Comparison of ENCODE assay signal across 15 mouse cellular contexts in the genomic region with DNA sequence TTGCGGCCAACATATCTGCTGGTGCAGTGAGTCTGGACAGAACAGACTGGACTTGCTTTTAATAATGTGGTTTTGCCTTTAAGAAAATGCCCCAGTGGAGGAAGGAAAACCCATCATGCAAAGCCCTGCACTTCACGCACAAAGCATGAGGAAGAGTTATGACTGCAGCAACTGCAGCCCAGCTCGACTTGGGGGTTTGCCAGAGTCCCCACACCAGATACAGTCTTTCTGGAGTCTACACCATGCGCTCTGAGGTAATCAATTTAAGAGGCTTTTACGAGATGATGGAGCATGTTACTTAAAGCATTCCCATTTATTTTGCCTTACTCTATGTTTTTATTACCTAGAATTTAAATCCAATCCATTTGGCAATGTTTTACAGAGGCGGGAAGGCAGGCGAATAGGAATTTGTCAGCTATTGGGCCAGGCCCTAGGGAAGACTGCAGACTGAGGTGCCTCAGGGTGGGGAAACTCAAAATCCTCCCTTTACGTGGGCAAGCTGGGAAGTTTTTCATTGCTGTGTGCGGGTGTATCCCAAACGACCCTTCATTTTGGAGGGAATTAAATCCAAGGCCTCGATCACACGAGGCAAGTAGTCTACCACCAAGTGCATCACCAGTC. TPM values are rescaled to one million over a fixed set of nuclear protein-coding genes. Genes with fewer than 3 reads are reported as not detected.
DNase-seq lines count a peak whose midpoint lies in the region; ATAC-seq lines count a peak whose summit lies in the region.
"Had no signal": no experiment of that assay in that cellular context is flagged by ENCODE, and none has a peak within 500 bp of the region (broad histone marks: within the 10 kb centered on the region; RNA-seq: fewer than 3 reads in every experiment).

No protein-coding gene starts in this region.

- peak overlapping the region; percentile 37; the same call in 1 of the 2 replicates for H3K27ac ChIP-seq in kidney, embryonic 15.5 days
- H3K27ac ChIP-seq in limb, embryonic 12.5 days, result peak overlapping the region; percentile 31; the same call in 1 of the 2 replicates
- peak overlapping the region; percentile 34; the same call in 1 of the 2 replicates for H3K27ac ChIP-seq in neural tube, embryonic 14.5 days (ENCODE audit: low read depth, low read length)
- H3K27ac ChIP-seq: forebrain, embryonic 15.5 days had no signal

- no peak overlapping the region for H3K9ac ChIP-seq in kidney, embryonic 15.5 days
- H3K9ac ChIP-seq in limb, embryonic 12.5 days (replicated peaks), result no peak overlapping the region
- no peak overlapping the region for H3K9ac ChIP-seq in neural tube, embryonic 14.5 days (replicated peaks; ENCODE audit: low read depth, low read length)
- H3K9ac ChIP-seq: forebrain, embryonic 15.5 days had no signal

- H3K4me2 ChIP-seq in kidney, embryonic 15.5 days, result no peak overlapping the region
- no peak overlapping the region for H3K4me2 ChIP-seq in limb, embryonic 12.5 days
- H3K4me2 ChIP-seq in neural tube, embryonic 14.5 days (ENCODE audit: low read depth, low read length), result no peak overlapping the region
- H3K4me2 ChIP-seq: forebrain, embryonic 15.5 days; liver, embryonic 11.5 days had no signal

- peak; percentile 91 for ATAC-seq in kidney, embryonic 15.5 days (replicated peaks; ENCODE audit: low FRiP score)
- ATAC-seq in limb, embryonic 12.5 days (ENCODE audit: insufficient number of reproducible peaks, insufficient read depth, low FRiP score, low TSS enrichment, low read depth), result peak; percentile 93
- peak; percentile 89; the same call in 1 of the 2 replicates for ATAC-seq in neural tube, embryonic 14.5 days (ENCODE audit: low read depth)
- ATAC-seq: activated CD4-positive, CD25-positive, alpha-beta regulatory T cell, adult 4 months; forebrain, embryonic 15.5 days had no signal

- H3K9me3 ChIP-seq in kidney, embryonic 15.5 days (replicated peaks), result no peaks in the 10 kb centered on the region
- no peaks in the 10 kb centered on the region for H3K9me3 ChIP-seq in limb, embryonic 12.5 days
- H3K9me3 ChIP-seq in neural tube, embryonic 14.5 days (ENCODE audit: control insufficient read depth, low read length), result no peaks in the 10 kb centered on the region
- H3K9me3 ChIP-seq: forebrain, embryonic 15.5 days had no signal

- H3K27me3 ChIP-seq in kidney, embryonic 15.5 days, result no peaks in the 10 kb centered on the region
- no peaks in the 10 kb centered on the region for H3K27me3 ChIP-seq in limb, embryonic 12.5 days
- H3K27me3 ChIP-seq in neural tube, embryonic 14.5 days (ENCODE audit: control insufficient read depth, insufficient read depth, low read length), result no peaks in the 10 kb centered on the region
- H3K27me3 ChIP-seq: forebrain, embryonic 15.5 days had no signal

- no peak overlapping the region for H3K4me3 ChIP-seq in kidney, embryonic 15.5 days (replicated peaks)
- no peak overlapping the region for H3K4me3 ChIP-seq in limb, embryonic 12.5 days (replicated peaks)
- H3K4me3 ChIP-seq in neural tube, embryonic 14.5 days (ENCODE audit: low read depth, low read length), result no peak overlapping the region
- H3K4me3 ChIP-seq: forebrain, embryonic 15.5 days had no signal

- H3K4me1 ChIP-seq in kidney, embryonic 15.5 days, result 0 out of 2 replicates have a peak, but pooled peaks cover 7% of the 10 kb centered on the region
- H3K4me1 ChIP-seq in limb, embryonic 12.5 days (replicated peaks), result peaks cover 8% of the 10 kb centered on the region; the same call in 1 of the 2 replicates
- 0 out of 2 replicates have a peak, but pooled peaks cover 4% of the 10 kb centered on the region for H3K4me1 ChIP-seq in neural tube, embryonic 14.5 days (ENCODE audit: control insufficient read depth, insufficient read depth, low read length)
- H3K4me1 ChIP-seq: forebrain, embryonic 15.5 days had no signal

- no peaks in the 10 kb centered on the region for H3K36me3 ChIP-seq in kidney, embryonic 15.5 days
- H3K36me3 ChIP-seq in limb, embryonic 12.5 days, result no peaks in the 10 kb centered on the region
- H3K36me3 ChIP-seq in neural tube, embryonic 14.5 days (ENCODE audit: control insufficient read depth, insufficient read depth, low read length), result no peaks in the 10 kb centered on the region
- H3K36me3 ChIP-seq: forebrain, embryonic 15.5 days had no signal

- WGBS in kidney, embryonic 15.5 days, result 53% methylated on average over 12 of the region's 12 CpGs
- 44% methylated on average over 12 of the region's 12 CpGs for WGBS in limb, embryonic 12.5 days
- whole genome bisulfite sequencing in neural tube, embryonic 14.5 days, result 44% methylated on average over 12 of the region's 12 CpGs

- no peak for DNase-seq in kidney, adult 9 months
- peak; percentile 10 for DNase-seq in ovary, postnatal 10 days (ENCODE audit: low spot score)
- DNase-seq in ovary, postnatal 36 days (ENCODE audit: low spot score), result no peak
- no peak for DNase-seq in frontal cortex, postnatal 14 days (ENCODE audit: low spot score in 2 of 2)
- DNase-seq: cerebellum, adult 11-12 months; lung, postnatal 10 days; retina, postnatal 1 day; thymus, adult 18-20 months had no signal

RNA-seq across cellular contexts. Expression of a gene that starts 53.2 kb away (rescaled TPM):
- 0.14 and 0.19 TPM in 2 replicates for polyA plus RNA-seq in kidney, embryonic 15.5 days (2015; fragmentation: Nextera tagmentation; extraction: Ambion mirVana)
- polyA plus RNA-seq in limb, embryonic 12.5 days (2016; fragmentation: Nextera tagmentation; extraction: Ambion mirVana), result 0.08 and 0.15 TPM in 2 replicates
- 11.1 and 11.8 TPM in 2 replicates for polyA plus RNA-seq in neural tube, embryonic 14.5 days (2014; fragmentation: Nextera tagmentation; extraction: Ambion mirVana)
- polyA plus RNA-seq: heart, embryonic 14.5 days had no signal

Comparison
In these comparisons a context has a peak if more than half of its experiments do, and no peak if none do; other contexts are left out.
1. RNA of a gene that starts 53.2 kb away (polyA plus RNA-seq): 11.1 to 11.8 TPM in neural tube, embryonic 14.5 days; 0.14 to 0.19 TPM in kidney, embryonic 15.5 days and 0.08 to 0.15 TPM in limb, embryonic 12.5 days; every median in the first group is over 10 times any median in the second.
2. Peak in every context shown above with its lines, with median percentiles within 50 percentile points of each other: ATAC-seq and H3K27ac ChIP-seq.